Mouse (Mus musculus) kidney, adult 2 months (tissue): ENCODE measurements around the gene D430041D05Rik.

ENCODE experiments used
- CTCF ChIP-seq: fragments of 200-500 bp; conservative IDR thresholded peaks from 2 replicates; pipeline ENCODE4 v1.5.1; 2011; ENCODE audit warnings: low read depth, mild to moderate bottlenecking, control low read depth, low read length, moderate library complexity, mixed read lengths; ENCODE audit not compliant: insufficient read depth, insufficient read length
- POLR2A ChIP-seq: fragments of 200-500 bp; IDR thresholded peaks from one replicate; pipeline ENCODE4 v1.6.1; 2011; ENCODE audit warnings: low read depth, low read length, control low read depth

DNA sequence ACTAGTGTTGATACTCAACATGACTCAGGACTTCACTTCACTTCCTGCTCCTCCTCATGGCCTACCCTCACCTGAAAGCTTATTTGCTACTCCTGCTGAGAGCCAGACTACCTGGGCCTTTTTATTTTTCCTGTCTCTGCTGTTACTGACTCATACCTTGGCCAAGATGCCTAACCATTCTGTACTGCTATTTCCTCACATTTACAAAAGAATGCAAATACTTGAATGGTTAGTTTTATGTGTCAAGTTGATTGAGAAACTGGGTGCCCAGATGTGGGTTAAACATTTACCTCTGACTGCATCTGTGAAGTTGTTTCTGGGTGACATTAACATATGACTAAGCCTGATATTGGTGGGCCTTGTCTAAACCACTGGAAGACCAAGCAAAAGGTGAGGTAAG is 56.7 kb downstream of the D430041D05Rik start:
- TF ChIP-seq POLR2A (no peak), CTCF (no peak)
